Mouse (Mus musculus) left cerebral cortex, postnatal 4 days (tissue): ENCODE data around the gene Caly. TPM values are rescaled to one million over a fixed set of nuclear protein-coding genes. Genes with fewer than 3 reads are reported as not detected.

Experiments used
- DNase-seq: peaks from one replicate; pipeline ENCODE4 v3.0.0-alpha.2; 2022
- intact Hi-C: fragments of 180-260 bp; cut with DNase I; formaldehyde crosslinking; loops from one replicate; pipeline ENCODE4 v1.15.1; 2025
- total RNA-seq, 2 experiments: library from RNA; stranded (reverse); gene quantifications; 2 replicates each; pipeline ENCODE4 v1.2.3; 2021

The Caly gene
- total RNA-seq, 2 experiments from 2014 or later = 185 to 208 TPM

GRCm38 (mm10) chr7:140047811-140048311, 34.5 kb downstream of the Caly start:
- intact Hi-C loops = no loop called here
- DNase-seq = peak; percentile 39

- intact Hi-C loops = no loop called here
- no peak for DNase-seq
These were observed 36.8 kb downstream of the Caly start for GRCm38 (mm10) chr7:140045546-140045945.

GRCm38 (mm10) chr7:140042728-140043127, 39.6 kb downstream of the Caly start:
- no peak for DNase-seq
- intact Hi-C loops = no loop called here

- DNase-seq = no peak
- intact Hi-C loops = no loop called here
These were observed 45.2 kb downstream of the Caly start for GRCm38 (mm10) chr7:140037171-140037555.

GRCm38 (mm10) chr7:140036281-140037170, 45.8 kb downstream of the Caly start, which contains the start of the genes Zfp511 and Tubgcp2:
Gene Zfp511, plus strand, starts transcription at chr7:140036391.
Gene Tubgcp2, minus strand, starts transcription at chr7:140036669.
- intact Hi-C loops = no loop called here

GRCm38 (mm10) chr7:140035456-140035855, 46.9 kb downstream of the Caly start:
- intact Hi-C loops = no loop called here
- no peak for DNase-seq

More at GRCm38 (mm10) chr7:140036281-140037170, 45.8 kb downstream of the Caly start, which contains the start of the genes Zfp511 and Tubgcp2:
- peak; percentile 96 for DNase-seq

- intact Hi-C loops = loop anchor here (5.0 kb wide), 1 partner anchor 36 kb away; no protein-coding TSS in a partner anchor
- DNase-seq = no peak
These were observed 49.0 kb downstream of the Caly start for GRCm38 (mm10) chr7:140033386-140033785.

- no peak for DNase-seq
- intact Hi-C loops = loop anchor here (5.0 kb wide), 1 partner anchor 35 kb away; no protein-coding TSS in a partner anchor
These were observed 50.0 kb downstream of the Caly start for GRCm38 (mm10) chr7:140032366-140032765.

- DNase-seq = no peak
- intact Hi-C loops = loop anchor here (5.0 kb wide), 1 partner anchor 34 kb away; no protein-coding TSS in a partner anchor
These were observed 50.6 kb downstream of the Caly start for GRCm38 (mm10) chr7:140031771-140032170.

Other genes starting within 250 kb of the Caly start
- gene Adgra1, start 248.4 kb downstream of the Caly start, total RNA-seq = 10 to 100 TPM; 17.8 to 25.1 TPM
- 10 to 100 TPM; 36.2 to 45.3 TPM for gene Kndc1, start 187.9 kb downstream of the Caly start, total RNA-seq
- not detected for gene Utf1, start 138.8 kb downstream of the Caly start, total RNA-seq
- under 1 TPM; 0.66 to 0.83 TPM for gene 6430531B16Rik, start 103.8 kb downstream of the Caly start, total RNA-seq
- 1 to 10 TPM; 2.4 to 2.6 TPM for gene Adam8, start 90.0 kb downstream of the Caly start, total RNA-seq
- 10 to 100 TPM; 32.3 to 33.9 TPM for gene Zfp511, start 46.2 kb downstream of the Caly start, total RNA-seq
- 10 to 100 TPM; 55.1 to 58.0 TPM for gene Tubgcp2, start 45.9 kb downstream of the Caly start, total RNA-seq
- gene Msx3, start 33.5 kb downstream of the Caly start, total RNA-seq = 1 to 10 TPM; 2.3 to 2.5 TPM
- gene Prap1, start 10.8 kb upstream of the Caly start, total RNA-seq = not detected
- 10 to 100 TPM; 10.4 to 15.3 TPM for gene Fuom, start 19.9 kb upstream of the Caly start, total RNA-seq
- gene Paox, start 33.3 kb upstream of the Caly start, total RNA-seq = 1 to 10 TPM; 6.1 to 6.8 TPM
- gene Echs1, start 33.9 kb upstream of the Caly start, total RNA-seq = 10 to 100 TPM; 55.1 to 59.6 TPM
- gene Mtg1, start 55.0 kb upstream of the Caly start, total RNA-seq = 10 to 100 TPM; 24.7 to 27.3 TPM
- gene Sprn, start 72.3 kb upstream of the Caly start, total RNA-seq = 10 to 100 TPM; 77.0 to 80.8 TPM
- not detected for gene Olfr522, start 82.2 kb upstream of the Caly start, total RNA-seq
- not detected for gene Olfr523, start 90.7 kb upstream of the Caly start, total RNA-seq
- gene Olfr524, start 123.4 kb upstream of the Caly start, total RNA-seq = not detected
- under 1 TPM; 0.32 to 0.58 TPM for gene Cd163l1, start 135.7 kb upstream of the Caly start, total RNA-seq
- gene 5830411N06Rik, start 164.7 kb upstream of the Caly start, total RNA-seq = not detected
- not detected for gene Olfr525, start 238.3 kb upstream of the Caly start, total RNA-seq